Mouse (Mus musculus) left cerebral cortex, adult 9 months (tissue): ENCODE results near the gene Vmn1r143.
"Not testable (repeated sequence)": the region's sequence is repeated elsewhere in the genome, so short reads cannot be mapped to it uniquely, and the experiment has no call there.

Source experiments
- DNase-seq, 2 experiments: peaks; one replicate each; pipeline ENCODE4 v3.0.0; 2022; ENCODE audit warnings: low spot score in 2 of 2

The Vmn1r143 gene

GRCm38 (mm10) chr7:22189077-22189476 is at the start of gene Vmn1r143:
Gene Vmn1r143 (plus strand): TSS chr7:22189377.
- DNase-seq: not testable (repeated sequence)

- DNase-seq: not testable (repeated sequence)
These were observed 25.2 kb upstream of the Vmn1r143 start, which contains the start of gene Vmn1r142 for GRCm38 (mm10) chr7:22163935-22164334. Gene Vmn1r142 (minus strand): TSS chr7:22164035.

GRCm38 (mm10) chr7:22201164-22201563 is 12.0 kb downstream of the Vmn1r143 start, which contains the start of gene Gm8653:
Gene Gm8653 (minus strand): TSS chr7:22201264.
- DNase-seq: not testable (repeated sequence)

GRCm38 (mm10) chr7:22229384-22229783 is 40.2 kb downstream of the Vmn1r143 start, which contains the start of gene Gm8453:
Gene Gm8453 (minus strand): TSS chr7:22229484.
- not testable (repeated sequence) for DNase-seq
